8 mouse cellular contexts compared by ENCODE assay signal in the genomic region with DNA sequence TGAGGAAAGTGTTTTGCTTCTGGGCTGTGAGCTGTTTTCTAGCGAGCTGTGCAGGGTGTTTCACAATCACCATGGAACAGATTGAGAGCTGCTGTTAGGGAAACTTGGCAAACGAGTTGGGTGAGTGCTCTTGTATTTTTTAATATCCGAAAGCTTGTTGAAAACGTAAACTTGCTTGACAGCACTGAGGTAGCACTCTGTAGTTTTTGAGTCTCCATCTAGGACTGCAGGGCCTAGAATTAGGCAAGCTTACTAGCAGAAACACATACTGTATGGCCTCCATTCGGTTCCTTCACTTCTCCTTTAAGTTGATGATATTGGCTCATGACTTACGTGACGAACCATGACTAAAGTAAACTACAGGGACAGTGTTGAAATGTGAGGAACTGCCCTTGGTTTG. TPM values are rescaled to one million over a fixed set of nuclear protein-coding genes. Genes with fewer than 3 reads are reported as not detected.
DNase-seq lines count a peak whose midpoint lies in the region; ATAC-seq and TF ChIP-seq lines count a peak whose summit lies in the region.

No protein-coding gene starts in this region.

- DNase-seq in gastrocnemius, adult 2 months, result peak; percentile 44
- no peak for DNase-seq in gastrocnemius, postnatal 4 days (ENCODE audit: low spot score in 2 of 2)
- DNase-seq in adipocyte (ENCODE audit: low spot score), result peak; percentile 92
- peak; percentile 33 to 45 for DNase-seq in heart, postnatal 14 days
- peak; percentile 96 for DNase-seq in lung, postnatal 0 days (ENCODE audit: low spot score)
- DNase-seq in thymus, postnatal 0 days (ENCODE audit: low spot score), result no peak
- DNase-seq in neural tube, embryonic 10.5 days (ENCODE audit: extremely low spot score, low spot score), result no peak
- no peak for DNase-seq in MN1 (ENCODE audit: low spot score)

- H3K9me3 ChIP-seq in lung, postnatal 0 days (ENCODE audit: low read length), result no peaks in the 10 kb centered on the region

- H3K4me3 ChIP-seq in gastrocnemius, adult 2 months, result peak overlapping the region; percentile 49
- H3K4me3 ChIP-seq in lung, postnatal 0 days (ENCODE audit: low read depth, low read length), result no peak overlapping the region

- intact Hi-C loops in gastrocnemius, adult 2 months (cut with DNase I), result no loop called here
- intact Hi-C loops in heart, postnatal 14 days (cut with DNase I), result no loop called here

- H3K9ac ChIP-seq in lung, postnatal 0 days (replicated peaks; ENCODE audit: low read depth), result no peak overlapping the region

- no peak for TF ChIP-seq CTCF in gastrocnemius, adult 2 months (IDR thresholded peaks at IDR 0.05)
- no peak for TF ChIP-seq CTCF in lung, postnatal 0 days (IDR thresholded peaks at IDR 0.05)

- no peaks in the 10 kb centered on the region for H3K36me3 ChIP-seq in lung, postnatal 0 days (ENCODE audit: insufficient read depth, low read length)

- H3K4me1 ChIP-seq in lung, postnatal 0 days (ENCODE audit: insufficient read depth, low read depth, low read length), result peaks cover 10% of the 10 kb centered on the region; the same call in 1 of the 2 replicates

- ATAC-seq in lung, postnatal 0 days, result peak; percentile 92

- TF ChIP-seq EP300 in lung, postnatal 0 days (IDR thresholded peaks at IDR 0.05), result peak; percentile 76; the same call in 1 of the 2 replicates

- H3K27me3 ChIP-seq in lung, postnatal 0 days (replicated peaks; ENCODE audit: insufficient read depth, low read length), result no peaks in the 10 kb centered on the region

- peak overlapping the region; percentile 27; the same call in 1 of the 2 replicates for H3K4me2 ChIP-seq in lung, postnatal 0 days (replicated peaks; ENCODE audit: low read depth, low read length)

- H3K27ac ChIP-seq in gastrocnemius, adult 2 months, result peak overlapping the region; percentile 82
- H3K27ac ChIP-seq in lung, postnatal 0 days (ENCODE audit: low read length), result peak overlapping the region; percentile 64

- 29% methylated on average over 7 of the region's 7 CpGs for WGBS in lung, postnatal 0 days

RNA-seq across cellular contexts. Expression of a gene that starts 38.1 kb away (rescaled TPM):
- total RNA-seq in gastrocnemius, adult 2 months (2021), result 10 to 100 TPM; 96.5 to 97.2 TPM
- total RNA-seq in gastrocnemius, postnatal 4 days (2021), result 10 to 100 TPM; 70.7 to 74.1 TPM
- 10 to 100 TPM; 70.4 to 72.2 TPM for total RNA-seq in heart, postnatal 14 days (2021)
- polyA plus RNA-seq in lung, postnatal 0 days (2015; fragmentation: Nextera tagmentation; extraction: Ambion mirVana), result 96.8 and 104 TPM in 2 replicates
- 130 and 131 TPM in 2 replicates for polyA plus RNA-seq in thymus, postnatal 0 days (2015; fragmentation: Nextera tagmentation; extraction: Ambion mirVana)

Comparison
In these comparisons a context has a peak if more than half of its experiments do, and no peak if none do; other contexts are left out.
1. DNase-seq: peak in gastrocnemius, adult 2 months (single experiment), adipocyte (single experiment), heart, postnatal 14 days (2 of 2) and lung, postnatal 0 days (single experiment); none in gastrocnemius, postnatal 4 days (0 of 2), thymus, postnatal 0 days (single experiment), neural tube, embryonic 10.5 days (single experiment) and MN1 (single experiment).